Mouse (Mus musculus) urinary bladder, adult 18-20 months (tissue): ENCODE results near the gene Srrm2.

Experiments
- DNase-seq, 2 experiments: peaks; one replicate each; pipeline ENCODE4 v3.0.0; 2022; ENCODE audit warnings: low spot score in 2 of 2, mixed read lengths in 2 of 2

The Srrm2 gene

DNA sequence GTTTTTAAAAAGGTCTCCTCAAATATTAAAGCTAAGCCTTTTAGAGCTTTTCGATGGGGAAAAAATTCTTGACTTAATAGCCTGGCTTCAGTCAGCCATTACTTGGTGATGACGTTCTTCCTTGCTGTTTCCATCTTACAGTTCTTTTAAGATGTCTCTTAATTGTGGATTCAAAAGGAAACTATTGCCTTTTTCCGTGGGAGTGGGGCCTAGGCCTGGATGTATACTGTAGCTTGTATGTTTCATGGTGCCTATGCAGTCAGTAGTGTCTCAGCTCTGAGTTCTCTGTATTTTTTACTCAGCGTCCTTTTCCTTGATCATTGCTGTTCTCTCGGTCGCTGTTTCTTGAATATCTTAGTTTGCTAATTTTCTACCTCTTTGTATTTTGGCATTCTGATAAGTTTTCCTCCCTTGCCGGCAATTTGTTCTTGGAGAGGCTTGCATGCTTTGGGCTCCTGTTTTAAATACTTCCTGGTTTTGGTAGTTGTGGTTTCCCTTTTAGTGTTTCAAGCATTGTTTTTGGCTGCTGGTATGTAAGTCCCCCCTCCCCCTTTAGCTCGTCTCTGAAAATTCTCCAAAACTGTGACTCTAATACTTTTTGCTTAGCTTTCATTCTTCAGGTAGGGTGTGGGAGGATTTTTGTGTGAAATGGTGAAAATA lies 14.2 kb downstream of the Srrm2 start:
- DNase-seq: no peak

DNA sequence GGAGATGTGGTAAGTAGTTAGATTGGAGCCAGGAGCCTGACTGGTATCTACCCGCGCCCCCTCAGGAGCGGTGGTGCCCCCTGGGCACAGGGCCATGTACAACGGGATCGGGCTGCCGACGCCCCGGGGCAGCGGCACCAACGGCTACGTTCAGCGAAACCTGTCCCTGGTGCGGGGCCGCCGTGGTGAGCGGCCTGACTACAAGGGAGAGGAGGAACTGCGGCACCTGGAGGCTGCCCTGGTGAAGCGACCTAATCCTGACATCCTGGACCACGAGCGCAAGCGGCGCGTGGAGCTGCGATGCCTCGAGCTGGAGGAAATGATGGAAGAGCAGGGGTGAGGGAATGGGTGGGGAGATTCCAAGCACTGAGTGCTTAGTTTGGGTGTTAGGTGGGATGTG lies 16.5 kb downstream of the Srrm2 start:
- DNase-seq: peak in 1 of 2 experiments; percentile 36

DNA sequence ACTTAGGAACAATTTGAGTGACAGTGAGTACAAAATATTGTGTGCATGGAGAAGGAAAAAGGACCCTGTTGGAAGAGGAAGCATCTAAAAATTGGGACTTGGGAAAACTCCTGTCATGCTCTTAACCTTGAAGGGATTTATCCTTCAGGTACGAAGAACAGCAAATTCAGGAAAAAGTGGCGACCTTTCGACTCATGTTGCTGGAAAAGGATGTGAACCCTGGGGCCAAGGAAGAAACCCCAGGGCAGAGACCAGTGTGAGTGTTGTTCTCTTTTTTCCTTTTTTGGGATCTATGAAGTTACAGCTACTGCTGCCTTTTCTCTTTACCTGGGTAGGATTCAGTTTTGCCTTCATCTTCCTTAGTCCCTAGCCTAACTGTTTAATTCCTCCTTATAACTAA lies 17.6 kb downstream of the Srrm2 start:
- DNase-seq: no peak

DNA sequence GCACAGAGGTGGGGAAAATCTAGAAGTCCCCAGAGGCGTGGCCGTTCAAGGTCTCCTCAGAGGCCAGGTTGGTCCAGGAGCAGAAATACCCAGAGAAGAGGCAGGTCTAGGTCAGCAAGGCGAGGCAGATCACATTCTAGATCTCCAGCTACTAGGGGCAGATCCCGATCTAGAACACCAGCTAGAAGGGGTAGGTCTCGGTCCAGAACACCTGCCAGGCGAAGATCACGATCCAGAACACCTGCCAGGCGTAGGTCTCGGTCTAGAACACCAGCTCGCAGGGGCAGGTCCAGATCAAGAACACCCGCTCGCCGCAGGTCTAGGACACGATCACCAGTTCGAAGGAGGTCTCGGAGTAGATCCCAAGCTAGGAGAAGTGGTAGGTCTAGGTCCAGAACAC lies 25.3 kb downstream of the Srrm2 start:
- no peak for DNase-seq

DNA sequence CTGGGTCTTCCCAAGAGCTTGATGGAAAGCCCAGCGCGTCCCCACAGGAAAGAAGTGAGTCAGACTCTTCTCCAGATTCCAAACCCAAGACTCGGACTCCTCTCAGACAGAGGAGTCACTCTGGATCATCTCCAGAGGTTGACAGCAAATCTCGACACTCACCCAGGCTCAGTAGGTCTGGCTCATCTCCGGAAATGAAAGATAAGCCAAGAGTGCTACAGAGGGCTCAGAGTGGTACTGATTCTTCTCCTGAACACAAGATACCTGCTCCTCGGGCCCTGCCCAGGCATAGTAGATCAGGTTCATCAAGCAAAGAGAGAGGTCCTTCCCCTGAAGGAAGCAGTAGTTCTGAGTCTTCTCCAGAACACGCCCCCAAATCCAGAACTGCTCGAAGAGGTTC lies 28.2 kb downstream of the Srrm2 start:
- no peak for DNase-seq

DNA sequence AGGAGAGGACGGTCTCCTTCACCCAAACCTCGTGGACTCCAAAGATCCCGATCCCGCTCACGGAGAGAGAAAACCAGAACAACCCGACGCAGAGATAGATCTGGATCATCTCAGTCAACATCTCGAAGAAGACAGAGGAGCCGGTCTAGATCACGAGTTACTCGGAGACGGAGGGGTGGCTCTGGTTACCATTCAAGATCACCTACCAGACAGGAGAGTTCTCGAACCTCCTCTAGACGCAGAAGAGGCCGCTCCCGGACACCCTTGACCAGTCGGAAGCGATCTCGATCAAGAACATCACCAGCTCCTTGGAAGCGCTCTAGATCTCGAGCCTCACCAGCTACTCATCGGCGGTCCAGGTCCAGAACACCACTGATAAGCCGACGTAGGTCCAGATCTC lies 28.9 kb downstream of the Srrm2 start:
- no peak for DNase-seq

DNA sequence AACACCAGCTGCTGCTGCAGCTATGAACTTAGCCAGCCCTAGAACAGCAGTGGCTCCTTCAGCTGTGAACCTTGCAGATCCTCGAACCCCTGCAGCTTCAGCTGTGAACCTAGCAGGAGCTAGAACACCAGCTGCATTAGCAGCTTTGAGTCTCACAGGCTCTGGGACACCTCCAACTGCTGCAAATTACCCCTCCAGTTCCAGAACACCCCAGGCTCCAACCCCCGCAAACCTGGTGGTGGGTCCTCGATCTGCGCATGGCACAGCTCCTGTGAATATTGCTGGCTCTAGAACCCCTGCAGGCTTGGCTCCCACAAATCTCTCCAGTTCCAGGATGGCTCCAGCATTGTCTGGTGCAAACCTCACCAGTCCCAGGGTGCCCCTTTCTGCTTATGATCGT lies 30.4 kb downstream of the Srrm2 start:
- no peak for DNase-seq

DNA sequence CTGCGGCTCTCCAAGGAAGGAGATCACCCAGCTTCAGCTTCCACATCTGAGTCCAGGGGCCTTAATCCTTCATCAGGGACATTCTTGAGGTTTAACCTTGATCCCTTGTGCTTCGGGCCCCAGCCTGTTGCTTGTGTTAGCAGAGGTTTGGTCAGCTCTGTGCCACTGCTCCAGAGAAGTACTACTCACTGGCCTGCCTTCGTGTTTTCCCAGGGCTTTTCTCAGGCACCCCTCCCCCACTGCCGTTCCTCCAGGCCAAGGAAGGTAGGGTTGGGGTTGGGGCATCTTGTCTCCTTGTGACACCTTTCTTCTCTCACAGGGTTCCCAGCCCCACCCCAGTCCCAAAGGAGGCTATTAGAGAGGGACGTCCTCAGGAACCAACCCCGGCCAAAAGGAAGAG lies 31.8 kb downstream of the Srrm2 start:
- no peak for DNase-seq

DNA sequence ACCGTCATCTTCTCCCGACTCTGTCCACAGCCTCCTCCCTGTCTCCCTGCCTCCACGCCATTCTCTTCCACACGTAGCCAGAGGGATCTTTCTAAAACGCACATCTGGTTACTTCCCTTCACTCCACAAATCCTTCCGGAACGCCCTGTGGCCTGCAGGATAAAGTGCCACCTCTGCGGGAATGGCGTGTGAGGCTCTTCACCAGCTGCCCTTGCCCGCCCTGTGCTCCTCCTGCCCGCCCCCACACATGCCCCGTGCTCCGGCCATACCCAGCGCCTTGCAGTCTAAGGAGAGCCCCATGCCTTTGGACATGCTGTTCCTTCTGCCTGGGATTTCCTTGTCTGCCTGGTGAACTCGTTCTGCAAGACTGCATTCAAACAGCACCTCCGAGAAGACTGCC lies 32.7 kb downstream of the Srrm2 start:
- no peak for DNase-seq

DNA sequence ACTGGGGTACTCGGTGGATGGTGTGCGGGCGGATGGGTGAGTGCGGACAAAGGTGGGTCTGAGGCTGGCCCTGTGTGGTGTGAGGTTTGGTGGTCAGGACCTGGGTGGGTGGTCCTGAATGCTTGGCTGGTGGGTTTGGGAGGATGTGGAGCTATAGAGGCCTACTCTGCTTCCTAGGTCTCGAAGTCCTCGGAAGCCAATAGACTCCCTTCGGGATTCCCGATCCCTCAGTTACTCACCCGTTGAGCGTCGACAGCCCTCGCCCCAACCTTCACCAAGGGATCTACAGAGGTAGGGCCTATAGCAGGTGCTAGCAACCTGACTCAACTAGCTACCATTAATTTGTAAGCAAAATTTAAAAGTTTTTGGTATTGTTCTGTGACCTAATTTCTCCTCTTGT lies 33.3 kb downstream of the Srrm2 start:
- no peak for DNase-seq

DNA sequence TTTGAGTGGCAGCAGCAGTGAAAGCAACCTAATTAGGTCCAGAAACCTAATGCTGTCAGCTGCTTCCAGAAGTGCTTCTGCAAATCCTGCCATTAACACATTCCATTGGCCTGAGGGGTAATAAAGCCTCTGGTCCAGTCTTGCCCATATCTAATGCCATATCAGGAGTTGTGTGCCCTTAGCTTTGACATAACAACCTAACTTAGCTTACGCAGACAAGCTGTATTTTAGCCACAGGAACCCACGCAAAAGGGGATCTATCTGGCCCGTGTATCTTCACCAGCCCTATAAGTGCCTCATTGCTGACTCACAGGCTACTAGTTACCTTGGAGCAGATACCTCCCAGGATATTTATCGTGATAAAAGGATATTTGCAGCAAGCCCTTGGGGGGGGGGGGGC lies 35.3 kb downstream of the Srrm2 start:
- no peak for DNase-seq

DNA sequence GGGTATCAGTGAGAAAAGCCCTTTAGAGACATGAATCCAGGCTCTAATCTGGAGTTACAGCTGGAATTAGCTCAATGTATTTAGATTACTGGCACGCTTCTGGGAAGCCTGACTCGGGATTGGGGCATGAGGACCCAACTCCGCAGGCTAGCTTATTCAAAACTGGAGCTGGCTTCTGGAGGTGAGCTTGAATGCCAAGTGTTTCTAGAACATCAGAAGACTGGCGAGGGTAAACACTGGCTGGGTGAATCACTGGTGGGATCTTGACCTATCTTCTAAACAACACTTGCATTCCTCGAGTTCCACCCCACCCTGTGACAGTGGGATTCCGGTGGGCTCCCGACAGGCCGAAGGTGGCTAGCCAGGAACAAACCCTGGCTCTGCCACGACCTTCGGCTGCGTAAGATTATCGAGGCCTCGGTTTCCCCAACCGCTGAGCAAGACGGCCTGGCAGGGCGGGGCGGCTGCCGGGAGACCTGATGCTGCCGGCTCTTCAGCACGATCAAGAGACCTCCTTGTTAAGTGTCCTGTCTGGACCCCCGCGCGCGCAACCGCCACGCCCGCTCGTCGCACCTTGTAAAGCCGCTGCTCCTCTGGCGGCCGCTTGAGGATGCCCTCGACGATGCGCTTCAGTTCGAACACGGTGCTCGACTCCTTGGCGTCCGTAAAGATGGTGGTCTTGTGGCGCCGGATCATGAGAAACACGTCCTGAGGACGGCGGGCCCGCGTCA lies 38.1 kb downstream of the Srrm2 start:
- DNase-seq: peak in 1 of 2 experiments; percentile 57

DNA sequence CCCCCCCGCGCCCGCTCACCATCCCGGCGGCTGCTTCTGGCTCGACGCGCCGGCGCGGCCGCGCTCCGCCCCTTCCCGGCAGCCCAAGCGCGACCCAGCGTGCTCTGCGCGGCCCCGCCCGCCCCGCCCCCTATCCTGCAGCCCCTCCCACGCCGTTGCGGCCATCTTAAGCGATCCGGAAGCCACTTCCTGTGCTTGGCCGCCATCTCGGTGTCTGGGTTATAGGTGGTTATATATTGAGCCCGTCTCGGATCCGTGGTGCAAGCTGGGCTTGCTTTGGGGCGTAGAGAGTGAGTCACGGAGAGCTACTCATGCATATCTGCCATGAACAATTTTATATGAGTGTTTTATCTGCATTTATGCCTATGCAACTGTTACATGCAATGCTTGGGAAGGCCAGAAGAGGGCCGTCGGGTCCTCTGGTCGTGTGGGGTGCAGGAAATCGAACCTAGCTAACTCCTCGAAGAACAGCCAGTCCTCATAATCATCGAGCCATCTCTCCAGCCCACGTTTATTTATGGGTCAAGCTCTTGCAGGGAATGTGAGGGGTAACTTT lies 38.8 kb downstream of the Srrm2 start, which contains the start of gene Elob:
Gene Elob, minus strand, starts transcription at position 73 of the 556 bp plus-strand sequence.
- DNase-seq: peak; percentile 68 to 73

DNA sequence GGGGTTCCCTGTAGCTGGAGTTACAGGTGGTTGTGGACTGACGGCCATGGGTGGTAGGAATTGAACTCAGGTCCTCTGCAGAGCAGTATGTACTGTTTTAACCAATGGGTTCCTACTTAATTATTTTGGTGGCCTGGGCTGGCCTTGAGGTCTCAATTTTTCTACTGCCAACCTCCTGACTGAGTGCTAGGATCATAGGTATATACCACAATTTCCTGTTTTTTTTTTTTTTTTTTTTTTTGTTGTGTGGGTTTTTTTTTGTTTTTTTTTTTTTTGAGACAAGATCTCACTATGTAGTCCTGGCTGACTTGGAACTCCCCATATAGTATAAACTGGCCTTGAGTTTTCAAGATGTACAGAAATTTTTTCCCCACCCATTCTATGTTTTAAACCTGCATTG lies 40.9 kb downstream of the Srrm2 start:
- DNase-seq: no peak

DNA sequence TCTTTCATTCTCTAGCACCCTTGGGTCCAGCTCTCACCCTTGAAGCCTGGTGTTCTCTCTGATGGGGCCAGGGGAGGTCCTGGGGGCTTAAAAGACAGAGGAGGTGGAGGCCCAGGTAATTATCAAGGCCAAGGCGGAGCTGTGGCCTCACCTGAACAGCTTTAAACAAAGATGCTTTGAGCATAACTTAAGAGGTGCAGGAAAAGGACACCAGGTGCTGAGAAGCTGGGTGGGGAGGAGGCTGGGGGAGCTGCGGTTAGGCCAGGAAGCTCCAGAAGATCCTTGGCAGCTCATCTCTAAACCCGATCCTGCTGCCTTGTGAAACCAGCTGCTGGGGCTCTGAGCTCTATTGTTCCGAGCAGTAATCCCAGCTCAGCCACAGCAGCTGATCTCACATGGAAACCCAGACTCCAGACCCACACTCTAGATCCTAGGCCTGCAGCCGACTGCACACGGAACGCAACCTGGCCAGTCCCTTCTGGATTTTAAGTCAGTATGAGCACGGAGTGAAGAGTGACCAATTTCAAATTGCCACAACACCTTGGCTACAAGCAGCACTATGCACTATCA lies 45.8 kb downstream of the Srrm2 start, which contains the start of gene Prss33:
Gene Prss33, minus strand, starts transcription at position 51 of the 570 bp plus-strand sequence.
- DNase-seq: no peak

DNA sequence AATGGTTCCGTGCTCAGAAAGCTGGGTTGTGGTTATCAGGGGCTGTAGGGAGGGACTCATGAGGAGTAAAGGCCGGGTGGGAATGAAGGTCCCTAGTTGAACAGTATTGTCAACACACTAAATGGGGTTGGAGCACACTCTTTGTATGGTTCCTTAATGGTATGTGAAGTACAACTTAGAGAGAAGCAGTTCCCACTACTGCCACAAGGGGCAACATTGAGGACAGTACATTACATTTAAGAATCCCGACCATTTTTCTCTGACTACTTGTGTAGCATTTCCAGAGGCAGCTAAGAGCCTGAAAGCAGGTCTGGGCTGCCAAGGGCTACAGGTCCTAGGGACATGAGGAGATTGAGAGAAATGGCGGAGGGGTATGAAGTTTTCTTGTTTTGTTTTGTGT lies 50.8 kb downstream of the Srrm2 start:
- no peak for DNase-seq

DNA sequence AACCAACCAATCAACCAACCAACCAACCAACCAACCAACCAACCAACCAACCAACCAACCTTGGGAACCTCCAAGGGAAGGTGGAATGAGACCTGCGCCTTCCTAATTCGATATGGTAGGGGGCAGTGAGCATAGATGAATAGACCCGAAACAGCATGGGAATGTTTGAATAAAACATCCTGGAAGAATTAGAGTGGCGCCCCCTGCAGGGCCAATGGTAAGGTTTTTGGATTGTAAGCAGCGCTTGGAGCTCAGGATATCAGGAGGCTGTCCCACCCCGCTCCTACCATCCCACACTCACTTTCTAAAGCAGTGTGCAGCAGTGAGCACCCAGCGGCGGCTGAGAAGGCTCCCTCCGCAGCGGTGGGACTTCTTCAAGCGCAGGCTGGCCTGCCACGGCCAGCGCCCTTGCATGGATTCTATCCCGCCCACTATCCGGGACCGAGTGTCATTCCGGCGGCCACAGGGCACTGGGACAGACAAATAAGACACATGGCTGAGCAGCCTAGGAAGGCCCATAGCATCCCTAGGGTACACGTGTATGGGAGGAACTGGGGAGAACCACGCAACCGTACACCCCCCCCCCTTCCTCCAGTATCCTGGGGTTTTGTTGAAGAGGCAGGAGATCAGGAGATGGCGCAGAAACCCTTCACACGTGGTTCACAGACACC lies 52.9 kb downstream of the Srrm2 start:
- DNase-seq: no peak

DNA sequence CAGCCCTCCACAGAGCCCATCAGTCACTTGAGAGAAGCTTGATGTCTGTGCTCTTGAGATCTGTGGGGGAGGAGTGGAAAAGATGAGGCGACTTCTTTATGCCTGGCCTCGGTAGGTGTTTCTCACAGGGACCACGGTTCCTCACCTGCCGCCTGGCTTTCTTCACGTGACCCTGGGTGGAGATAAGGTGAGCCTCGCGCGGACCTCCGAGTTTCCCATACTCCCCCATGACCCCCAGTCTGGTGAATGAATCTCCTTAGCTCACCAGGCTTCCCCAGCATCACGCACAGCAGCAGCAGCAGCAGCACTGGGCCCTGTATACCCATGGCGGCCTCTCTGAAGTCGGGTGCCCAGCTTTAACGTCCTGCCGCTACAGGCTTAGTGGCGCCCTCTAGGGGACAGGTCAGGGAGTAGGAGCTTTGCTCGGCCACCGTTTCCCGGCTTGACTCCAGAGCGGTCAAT lies 53.5 kb downstream of the Srrm2 start, which contains the start of the genes Prss32 and Prss41:
Gene Prss32, plus strand, starts transcription at position 44 of the 462 bp plus-strand sequence.
Gene Prss41, minus strand, starts transcription at position 361 of the 462 bp plus-strand sequence.
- DNase-seq: no peak

DNA sequence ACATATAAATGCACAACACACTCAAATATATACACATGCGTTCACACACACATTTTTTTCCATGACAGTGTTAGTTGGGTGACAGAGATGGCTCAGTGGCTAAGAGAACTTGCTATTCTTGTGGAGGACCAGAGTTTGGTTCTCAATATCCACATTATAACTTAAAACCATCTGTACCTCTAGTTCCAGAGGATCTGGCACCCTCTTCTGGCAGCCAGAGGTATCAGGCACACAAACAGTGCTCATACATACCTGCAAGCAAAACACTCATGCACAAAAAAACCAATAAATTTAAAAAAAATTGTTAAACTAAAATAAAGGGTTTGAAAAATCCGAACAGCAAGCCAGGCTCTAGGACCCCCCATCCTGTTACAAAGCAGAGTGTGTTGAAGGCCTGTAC lies 59.7 kb downstream of the Srrm2 start:
- no peak for DNase-seq

DNA sequence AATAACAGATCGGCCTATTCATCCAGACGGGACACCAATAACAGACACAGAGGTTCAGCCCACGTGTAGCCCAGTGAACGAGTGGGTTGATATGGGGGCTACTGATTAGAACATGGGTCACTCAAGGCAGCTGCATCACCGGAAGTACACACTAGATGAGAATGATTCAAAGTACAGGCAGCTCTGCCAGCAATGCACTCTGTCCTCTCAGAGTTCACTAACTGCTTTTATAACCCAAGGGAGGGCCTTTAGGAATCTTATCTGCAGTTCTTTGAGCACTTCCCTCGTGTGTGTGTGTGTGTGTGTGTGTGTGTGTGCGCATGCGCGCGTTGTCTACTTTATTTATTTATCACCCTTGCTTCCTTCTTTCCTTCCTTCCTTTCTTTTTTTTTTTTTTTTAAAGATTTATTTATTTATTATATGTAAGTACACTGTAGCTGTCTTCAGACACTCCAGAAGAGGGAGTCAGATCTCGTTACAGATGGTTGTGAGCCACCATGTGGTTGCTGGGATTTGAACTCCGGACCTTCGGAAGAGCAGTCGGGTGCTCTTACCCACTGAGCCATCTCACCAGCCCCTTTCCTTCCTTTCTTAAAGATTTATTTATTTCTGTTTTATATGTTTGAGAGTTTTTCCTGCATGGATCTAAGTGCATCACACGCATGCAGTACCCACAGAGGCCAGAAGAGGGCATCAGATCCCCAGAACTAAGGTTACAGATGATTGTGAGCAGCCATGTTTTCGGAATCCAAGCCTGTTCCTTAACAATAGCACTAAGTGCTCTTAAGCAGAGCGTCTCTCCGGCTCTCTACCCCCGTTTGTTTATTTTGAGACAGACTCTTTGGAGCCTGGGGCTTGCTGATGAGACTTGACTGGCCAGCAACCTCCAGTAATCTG lies 60.8 kb downstream of the Srrm2 start:
- DNase-seq: peak in 1 of 2 experiments; percentile 52

DNA sequence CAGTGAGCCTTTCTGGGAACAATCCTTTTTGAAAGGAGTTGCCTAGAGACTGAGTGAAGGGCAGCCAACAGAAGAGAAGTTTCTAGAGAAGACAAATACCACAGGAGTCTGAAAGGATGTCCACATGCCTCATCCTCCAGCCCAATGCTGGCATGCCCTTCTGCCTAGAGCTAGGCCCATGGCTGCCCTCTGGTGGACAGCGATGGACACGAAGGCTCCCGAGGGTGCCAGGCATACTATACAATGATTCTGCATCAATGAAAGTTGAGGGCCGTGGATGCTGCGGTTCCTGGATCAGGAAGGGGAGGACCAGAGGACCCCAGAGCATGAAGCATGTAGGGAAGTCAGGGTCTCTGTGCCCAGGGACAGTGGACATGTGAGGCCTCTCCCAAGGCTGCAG lies 63.0 kb downstream of the Srrm2 start:
- DNase-seq: no peak
